Mouse (Mus musculus): ENCODE results near the gene Gm20479.

- TF ChIP-seq CTCF (IDR thresholded peaks at IDR 0.05; ENCODE audit: low read depth, low read length): peak; percentile 87
- no peak for TF ChIP-seq POLR2A (IDR thresholded peaks at IDR 0.05; ENCODE audit: insufficient read depth, low read length)
- 0 out of 2 replicates have a peak, but pooled peaks have one; percentile 23 for TF ChIP-seq EP300 (IDR thresholded peaks at IDR 0.05; ENCODE audit: insufficient read depth, low read depth, low read length)
Observed at GRCm38 (mm10) chr7:27332353-27333199, 24.6 kb downstream of the Gm20479 start.
